Mouse (Mus musculus): Measurements from ENCODE around the gene Stx8. TPM values are rescaled to one million over a fixed set of nuclear protein-coding genes. Genes with fewer than 3 reads are reported as not detected.

Gene Stx8
- polyA plus RNA-seq, 1 experiment: 35.8 TPM

DNA sequence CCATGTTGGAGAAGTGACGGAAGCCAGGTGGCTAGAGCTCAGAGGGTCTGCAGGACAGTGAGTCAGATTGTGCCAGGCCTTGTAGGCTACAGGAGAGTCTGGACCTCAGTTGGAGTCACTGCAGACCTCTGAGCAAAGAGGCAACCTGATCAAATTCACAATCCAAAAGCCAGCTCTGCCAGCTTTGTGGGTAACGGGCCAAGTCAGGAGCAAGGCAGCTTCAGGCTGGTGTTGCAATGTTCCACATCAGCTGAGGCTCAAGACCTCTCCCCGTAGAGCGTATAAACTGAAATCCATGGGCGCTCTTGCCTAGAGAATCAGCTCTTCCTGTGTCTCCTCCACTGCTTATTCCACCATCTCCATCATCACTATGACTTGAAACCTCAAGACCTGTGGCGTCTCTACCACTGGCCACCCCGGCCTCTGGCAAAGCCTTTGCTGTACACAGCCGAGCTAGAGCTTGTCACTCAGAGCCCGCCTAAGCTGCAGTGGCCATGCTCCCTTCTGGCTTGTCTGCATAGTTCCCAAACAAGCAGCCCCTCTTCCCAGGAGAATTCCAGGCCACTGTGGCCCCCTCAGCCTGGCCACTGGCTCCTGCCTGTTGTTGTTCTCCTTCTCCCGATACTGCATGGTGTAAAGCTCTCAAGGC lies 235.9 kb downstream of the Stx8 start:
- Histone ChIP-seq H3K36me3 (ENCODE audit: control insufficient read depth, insufficient read depth, low read length, poor library complexity, severe bottlenecking) (no peaks in the 10 kb centered on the region), H3K9ac (ENCODE audit: low read depth, poor library complexity, severe bottlenecking) (no peak overlapping the region), H3K27me3 (ENCODE audit: control insufficient read depth, insufficient read depth, low read length, poor library complexity, severe bottlenecking) (no peaks in the 10 kb centered on the region), H3K9me3 (replicated peaks; ENCODE audit: control insufficient read depth, insufficient read depth, low read length, poor library complexity, severe bottlenecking) (no peaks in the 10 kb centered on the region), H3K4me3 (ENCODE audit: low read depth, low read length) (no peak overlapping the region), H3K27ac (ENCODE audit: insufficient read depth, low read length) (no peak overlapping the region), H3K4me1 (ENCODE audit: control insufficient read depth, insufficient read depth, low read length) (no peaks in the 10 kb centered on the region)
- no peak for TF ChIP-seq POLR2A (IDR thresholded peaks at IDR 0.05; ENCODE audit: insufficient read depth, low read length)
- TF ChIP-seq CTCF (IDR thresholded peaks at IDR 0.05; ENCODE audit: low read depth, low read length): no peak
- TF ChIP-seq EP300 (IDR thresholded peaks at IDR 0.05; ENCODE audit: insufficient read depth, low read depth, low read length): no peak

DNA sequence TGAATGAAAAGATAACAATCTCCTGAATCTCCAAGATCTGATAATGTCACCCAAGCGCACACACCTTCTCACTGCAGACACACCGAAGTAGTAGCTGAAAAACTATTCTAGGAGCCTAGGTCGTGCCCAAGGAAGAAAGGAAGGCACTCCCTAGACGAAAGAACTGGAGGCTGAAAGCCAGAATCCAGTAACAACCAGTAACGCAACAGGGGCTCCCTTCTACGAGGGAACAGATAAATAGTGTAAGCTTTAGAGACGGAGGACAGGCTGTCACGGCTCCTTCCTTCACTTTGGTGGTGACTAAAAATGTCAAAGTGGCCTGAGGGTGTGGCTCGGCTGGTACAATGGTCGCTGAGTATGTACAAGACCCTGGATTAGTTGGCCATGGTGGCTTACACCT lies 236.6 kb downstream of the Stx8 start:
- Histone ChIP-seq H3K9ac (ENCODE audit: low read depth, poor library complexity, severe bottlenecking) (no peak overlapping the region), H3K36me3 (ENCODE audit: control insufficient read depth, insufficient read depth, low read length, poor library complexity, severe bottlenecking) (no peaks in the 10 kb centered on the region), H3K27ac (ENCODE audit: insufficient read depth, low read length) (no peak overlapping the region), H3K4me1 (ENCODE audit: control insufficient read depth, insufficient read depth, low read length) (no peaks in the 10 kb centered on the region), H3K4me3 (ENCODE audit: low read depth, low read length) (no peak overlapping the region), H3K9me3 (replicated peaks; ENCODE audit: control insufficient read depth, insufficient read depth, low read length, poor library complexity, severe bottlenecking) (no peaks in the 10 kb centered on the region), H3K27me3 (ENCODE audit: control insufficient read depth, insufficient read depth, low read length, poor library complexity, severe bottlenecking) (no peaks in the 10 kb centered on the region)
- TF ChIP-seq EP300 (IDR thresholded peaks at IDR 0.05; ENCODE audit: insufficient read depth, low read depth, low read length) (no peak), POLR2A (IDR thresholded peaks at IDR 0.05; ENCODE audit: insufficient read depth, low read length) (no peak), CTCF (IDR thresholded peaks at IDR 0.05; ENCODE audit: low read depth, low read length) (no peak)

GRCm38 (mm10) chr11:68203658-68204315 lies 237.8 kb downstream of the Stx8 start:
- TF ChIP-seq EP300 (IDR thresholded peaks at IDR 0.05; ENCODE audit: insufficient read depth, low read depth, low read length) (no peak), CTCF (IDR thresholded peaks at IDR 0.05; ENCODE audit: low read depth, low read length) (no peak), POLR2A (IDR thresholded peaks at IDR 0.05; ENCODE audit: insufficient read depth, low read length) (no peak)
- no peaks in the 10 kb centered on the region for H3K27me3 ChIP-seq (ENCODE audit: control insufficient read depth, insufficient read depth, low read length, poor library complexity, severe bottlenecking)
- H3K4me1 ChIP-seq (ENCODE audit: control insufficient read depth, insufficient read depth, low read length): no peaks in the 10 kb centered on the region
- no peak overlapping the region for H3K4me3 ChIP-seq (ENCODE audit: low read depth, low read length)
- H3K36me3 ChIP-seq (ENCODE audit: control insufficient read depth, insufficient read depth, low read length, poor library complexity, severe bottlenecking): no peaks in the 10 kb centered on the region
- H3K27ac ChIP-seq (ENCODE audit: insufficient read depth, low read length): no peak overlapping the region
- no peaks in the 10 kb centered on the region for H3K9me3 ChIP-seq (replicated peaks; ENCODE audit: control insufficient read depth, insufficient read depth, low read length, poor library complexity, severe bottlenecking)
- no peak overlapping the region for H3K9ac ChIP-seq (ENCODE audit: low read depth, poor library complexity, severe bottlenecking)

GRCm38 (mm10) chr11:68204407-68204806 lies 238.4 kb downstream of the Stx8 start:
- no peak overlapping the region for H3K4me3 ChIP-seq (ENCODE audit: low read depth, low read length)
- H3K27ac ChIP-seq (ENCODE audit: insufficient read depth, low read length): no peak overlapping the region
- H3K9me3 ChIP-seq (replicated peaks; ENCODE audit: control insufficient read depth, insufficient read depth, low read length, poor library complexity, severe bottlenecking): no peaks in the 10 kb centered on the region
- no peak overlapping the region for H3K9ac ChIP-seq (ENCODE audit: low read depth, poor library complexity, severe bottlenecking)
- H3K36me3 ChIP-seq (ENCODE audit: control insufficient read depth, insufficient read depth, low read length, poor library complexity, severe bottlenecking): no peaks in the 10 kb centered on the region
- TF ChIP-seq CTCF (IDR thresholded peaks at IDR 0.05; ENCODE audit: low read depth, low read length) (no peak), POLR2A (IDR thresholded peaks at IDR 0.05; ENCODE audit: insufficient read depth, low read length) (no peak), EP300 (IDR thresholded peaks at IDR 0.05; ENCODE audit: insufficient read depth, low read depth, low read length) (no peak)
- H3K27me3 ChIP-seq (ENCODE audit: control insufficient read depth, insufficient read depth, low read length, poor library complexity, severe bottlenecking): no peaks in the 10 kb centered on the region
- H3K4me1 ChIP-seq (ENCODE audit: control insufficient read depth, insufficient read depth, low read length): no peaks in the 10 kb centered on the region

- no peaks in the 10 kb centered on the region for H3K27me3 ChIP-seq (ENCODE audit: control insufficient read depth, insufficient read depth, low read length, poor library complexity, severe bottlenecking)
- H3K36me3 ChIP-seq (ENCODE audit: control insufficient read depth, insufficient read depth, low read length, poor library complexity, severe bottlenecking): no peaks in the 10 kb centered on the region
- H3K9ac ChIP-seq (ENCODE audit: low read depth, poor library complexity, severe bottlenecking): no peak overlapping the region
- no peaks in the 10 kb centered on the region for H3K9me3 ChIP-seq (replicated peaks; ENCODE audit: control insufficient read depth, insufficient read depth, low read length, poor library complexity, severe bottlenecking)
- TF ChIP-seq EP300 (IDR thresholded peaks at IDR 0.05; ENCODE audit: insufficient read depth, low read depth, low read length) (no peak), CTCF (IDR thresholded peaks at IDR 0.05; ENCODE audit: low read depth, low read length) (no peak), POLR2A (IDR thresholded peaks at IDR 0.05; ENCODE audit: insufficient read depth, low read length) (no peak)
- no peaks in the 10 kb centered on the region for H3K4me1 ChIP-seq (ENCODE audit: control insufficient read depth, insufficient read depth, low read length)
- no peak overlapping the region for H3K27ac ChIP-seq (ENCODE audit: insufficient read depth, low read length)
- H3K4me3 ChIP-seq (ENCODE audit: low read depth, low read length): no peak overlapping the region
Measured at GRCm38 (mm10) chr11:68205572-68206229, 239.7 kb downstream of the Stx8 start.

DNA sequence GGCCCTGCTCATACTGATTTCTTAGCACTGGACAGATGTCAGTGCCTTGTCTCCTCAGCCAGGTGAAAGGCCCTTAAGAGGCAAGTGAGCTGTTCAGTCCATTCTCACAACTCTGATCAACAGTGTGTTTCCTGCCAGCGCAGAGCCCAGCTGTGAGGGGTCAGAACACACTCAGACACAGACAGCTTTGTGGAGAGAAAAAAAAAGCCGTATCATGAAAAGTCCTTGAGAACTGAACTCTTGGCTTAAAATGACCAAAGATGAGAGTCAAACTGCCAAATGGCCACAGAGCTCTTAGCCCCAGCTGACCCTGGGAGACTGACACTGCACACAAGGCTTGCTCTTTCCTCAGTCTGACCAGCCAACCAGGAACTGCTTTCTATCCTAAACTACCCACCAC lies 242.0 kb downstream of the Stx8 start:
- Histone ChIP-seq H3K36me3 (ENCODE audit: control insufficient read depth, insufficient read depth, low read length, poor library complexity, severe bottlenecking) (no peaks in the 10 kb centered on the region), H3K27me3 (ENCODE audit: control insufficient read depth, insufficient read depth, low read length, poor library complexity, severe bottlenecking) (no peaks in the 10 kb centered on the region), H3K9me3 (replicated peaks; ENCODE audit: control insufficient read depth, insufficient read depth, low read length, poor library complexity, severe bottlenecking) (no peaks in the 10 kb centered on the region), H3K4me3 (ENCODE audit: low read depth, low read length) (no peak overlapping the region), H3K9ac (ENCODE audit: low read depth, poor library complexity, severe bottlenecking) (no peak overlapping the region), H3K27ac (ENCODE audit: insufficient read depth, low read length) (no peak overlapping the region), H3K4me1 (ENCODE audit: control insufficient read depth, insufficient read depth, low read length) (no peaks in the 10 kb centered on the region)
- TF ChIP-seq CTCF (IDR thresholded peaks at IDR 0.05; ENCODE audit: low read depth, low read length): no peak
- TF ChIP-seq POLR2A (IDR thresholded peaks at IDR 0.05; ENCODE audit: insufficient read depth, low read length): no peak
- no peak for TF ChIP-seq EP300 (IDR thresholded peaks at IDR 0.05; ENCODE audit: insufficient read depth, low read depth, low read length)

Data from ES-Bruce4 (cell line).